Mouse (Mus musculus): ENCODE data around the gene Mpp1.
"Not testable (repeated sequence)": the region's sequence is repeated elsewhere in the genome, so short reads cannot be mapped to it uniquely, and the experiment has no call there.

Gene Mpp1

GRCm38 (mm10) chrX:75130467-75131160 is at the start of gene Mpp1:
Gene Mpp1, minus strand, starts transcription at chrX:75131016.
- peak; percentile 88 for DNase-seq (ENCODE audit: low read depth, low spot score)

GRCm38 (mm10) chrX:75163670-75164069 is 32.9 kb upstream of the Mpp1 start, which contains the start of gene Smim9:
Gene Smim9, minus strand, starts transcription at chrX:75163770.
- DNase-seq (ENCODE audit: low read depth, low spot score) = no peak

GRCm38 (mm10) chrX:75155576-75156243 is 24.9 kb upstream of the Mpp1 start:
- DNase-seq (ENCODE audit: low read depth, low spot score) = peak; percentile 43

- no peak for DNase-seq (ENCODE audit: low read depth, low spot score)
Observed at GRCm38 (mm10) chrX:75152249-75152648, 21.4 kb upstream of the Mpp1 start.

GRCm38 (mm10) chrX:75150304-75150703 is 19.5 kb upstream of the Mpp1 start:
- DNase-seq (ENCODE audit: low read depth, low spot score) = no peak

GRCm38 (mm10) chrX:75148414-75148813 is 17.6 kb upstream of the Mpp1 start:
- no peak for DNase-seq (ENCODE audit: low read depth, low spot score)

GRCm38 (mm10) chrX:75143124-75143555 is 12.3 kb upstream of the Mpp1 start:
- DNase-seq (ENCODE audit: low read depth, low spot score) = not testable (repeated sequence)

GRCm38 (mm10) chrX:75138182-75138581 is 7.4 kb upstream of the Mpp1 start:
- DNase-seq (ENCODE audit: low read depth, low spot score) = no peak

- DNase-seq (ENCODE audit: low read depth, low spot score) = no peak
Observed at GRCm38 (mm10) chrX:75137729-75138128, 6.9 kb upstream of the Mpp1 start.

GRCm38 (mm10) chrX:75136938-75137337 is 6.1 kb upstream of the Mpp1 start:
- no peak for DNase-seq (ENCODE audit: low read depth, low spot score)

- peak; percentile 22 for DNase-seq (ENCODE audit: low read depth, low spot score)
Observed at GRCm38 (mm10) chrX:75129474-75129873, 1.3 kb downstream of the Mpp1 start.

- DNase-seq (ENCODE audit: low read depth, low spot score) = peak; percentile 50
Observed at GRCm38 (mm10) chrX:75128333-75128980, 2.4 kb downstream of the Mpp1 start.

- DNase-seq (ENCODE audit: low read depth, low spot score) = no peak
Observed at GRCm38 (mm10) chrX:75126893-75127292, 3.9 kb downstream of the Mpp1 start.

GRCm38 (mm10) chrX:75125606-75126005 is 5.2 kb downstream of the Mpp1 start:
- DNase-seq (ENCODE audit: low read depth, low spot score) = no peak

GRCm38 (mm10) chrX:75115550-75115949 is 15.3 kb downstream of the Mpp1 start:
- no peak for DNase-seq (ENCODE audit: low read depth, low spot score)

- DNase-seq (ENCODE audit: low read depth, low spot score) = no peak
Observed at GRCm38 (mm10) chrX:75102293-75102692, 28.5 kb downstream of the Mpp1 start.

GRCm38 (mm10) chrX:75098799-75099198 is 32.0 kb downstream of the Mpp1 start:
- peak; percentile 32 for DNase-seq (ENCODE audit: low read depth, low spot score)

- no peak for DNase-seq (ENCODE audit: low read depth, low spot score)
Observed at GRCm38 (mm10) chrX:75096163-75096770, 34.5 kb downstream of the Mpp1 start.

- peak; percentile 94 for DNase-seq (ENCODE audit: low read depth, low spot score)
Observed at GRCm38 (mm10) chrX:75095369-75096162, 35.2 kb downstream of the Mpp1 start, which contains the start of gene Dkc1. Gene Dkc1, plus strand, starts transcription at chrX:75095854.

- DNase-seq (ENCODE audit: low read depth, low spot score) = peak; percentile 41
Observed at GRCm38 (mm10) chrX:75085654-75086053, 45.2 kb downstream of the Mpp1 start.
